Mouse (Mus musculus): ENCODE data around the gene Frmd4b.

DNA sequence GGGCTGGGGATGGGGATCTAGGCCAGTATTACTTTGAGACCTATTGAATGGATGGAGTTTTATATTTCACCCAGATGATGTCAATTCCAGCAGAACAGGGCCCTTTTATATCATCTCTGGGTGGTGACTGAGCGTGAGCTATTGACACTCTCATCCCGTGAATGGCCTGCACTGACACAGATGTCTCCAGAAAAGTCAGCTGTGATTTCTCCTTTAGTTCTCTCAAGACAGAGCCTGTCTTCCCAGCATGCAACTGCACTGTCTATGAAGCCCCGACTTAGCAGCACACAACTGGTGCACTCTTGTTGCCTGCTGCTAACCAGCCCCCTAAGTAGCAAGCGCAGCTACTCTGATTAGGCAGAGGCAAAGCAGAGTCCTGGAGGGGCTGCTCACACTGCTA lies 182.6 kb downstream of the Frmd4b start:
- no peak for TF ChIP-seq CTCF (IDR thresholded peaks at IDR 0.05; ENCODE audit: control insufficient read depth, insufficient read depth, low read length)
- no peak for TF ChIP-seq POLR2A (IDR thresholded peaks at IDR 0.05; ENCODE audit: borderline replicate concordance, control insufficient read depth, low read depth, low read length)

All from bone marrow, adult 2 months (tissue).